Mouse (Mus musculus): ENCODE data around the gene Osgep. TPM values are rescaled to one million over a fixed set of nuclear protein-coding genes. Genes with fewer than 3 reads are reported as not detected.
A peak's percentile ranks its signal among the peaks of the same experiment; 100 is the strongest.
"Not testable (repeated sequence)": the region's sequence is repeated elsewhere in the genome, so short reads cannot be mapped to it uniquely, and the experiment has no call there.

Gene Osgep
- polyA plus RNA-seq, 1 experiment = 52.9 TPM

DNA sequence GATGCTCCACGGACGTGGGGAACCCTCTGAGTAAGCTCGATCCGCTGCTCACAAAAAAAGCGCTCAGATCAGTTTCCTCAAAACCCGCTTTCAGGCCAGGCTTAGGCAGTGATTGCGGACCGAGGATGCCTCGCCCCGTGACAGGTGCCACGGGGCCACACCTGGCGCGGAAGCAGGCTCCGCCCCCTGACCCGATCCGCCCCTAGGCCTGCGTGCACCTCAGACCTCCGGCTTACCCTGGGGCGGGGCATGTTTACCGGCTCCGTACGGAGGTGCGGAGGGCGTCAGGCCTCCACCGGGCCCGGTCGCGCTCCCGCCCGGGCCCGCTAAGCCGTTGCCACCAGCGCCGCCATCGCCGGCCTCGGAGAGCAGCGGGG, 5.7 kb upstream of the Osgep start:
- peak overlapping the region; percentile 84 for H3K4me3 ChIP-seq (ENCODE audit: control insufficient read depth, low read depth, low read length)
- TF ChIP-seq CTCF (IDR thresholded peaks at IDR 0.05; ENCODE audit: control insufficient read depth, insufficient read depth, insufficient replicate concordance, low read depth, low read length) = no peak
- TF ChIP-seq POLR2A (IDR thresholded peaks at IDR 0.05; ENCODE audit: control insufficient read depth, low read depth, low read length) = no peak
- no peaks in the 10 kb centered on the region for H3K36me3 ChIP-seq (ENCODE audit: control insufficient read depth, insufficient read depth, low read length)
- no peaks in the 10 kb centered on the region for H3K27me3 ChIP-seq (ENCODE audit: control insufficient read depth, insufficient read depth, low read length)
- H3K4me1 ChIP-seq (ENCODE audit: control insufficient read depth, insufficient read depth, low read length) = peaks cover 5% of the 10 kb centered on the region
- H3K27ac ChIP-seq (ENCODE audit: control insufficient read depth, insufficient read depth, low read depth, low read length) = peak overlapping the region; percentile 88

DNA sequence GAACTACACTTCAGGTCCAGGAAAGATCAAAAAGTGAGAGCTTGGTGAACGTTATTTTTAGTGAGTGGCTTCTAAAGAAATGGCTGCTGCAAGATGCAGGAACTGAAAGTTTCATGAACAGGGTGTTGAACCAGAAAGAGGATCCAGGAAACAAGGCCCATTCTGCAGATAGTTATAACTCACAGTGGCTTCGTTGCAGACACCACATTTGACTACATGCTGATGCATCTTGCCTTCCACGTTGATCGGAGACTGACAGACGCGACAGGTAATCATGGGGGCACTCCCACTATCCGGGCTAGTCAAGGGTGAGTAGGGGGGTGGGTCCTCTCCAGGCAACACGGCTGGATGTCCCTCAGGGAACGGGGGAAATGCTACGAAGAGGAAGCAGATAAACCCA, 5.3 kb upstream of the Osgep start:
- TF ChIP-seq CTCF (IDR thresholded peaks at IDR 0.05; ENCODE audit: control insufficient read depth, insufficient read depth, insufficient replicate concordance, low read depth, low read length) (no peak), POLR2A (IDR thresholded peaks at IDR 0.05; ENCODE audit: control insufficient read depth, low read depth, low read length) (no peak)
- Histone ChIP-seq H3K27me3 (ENCODE audit: control insufficient read depth, insufficient read depth, low read length) (no peaks in the 10 kb centered on the region), H3K27ac (ENCODE audit: control insufficient read depth, insufficient read depth, low read depth, low read length) (peak overlapping the region; percentile 88), H3K4me1 (ENCODE audit: control insufficient read depth, insufficient read depth, low read length) (peaks cover 5% of the 10 kb centered on the region), H3K4me3 (ENCODE audit: control insufficient read depth, low read depth, low read length) (peak overlapping the region; percentile 84), H3K36me3 (ENCODE audit: control insufficient read depth, insufficient read depth, low read length) (no peaks in the 10 kb centered on the region)

DNA sequence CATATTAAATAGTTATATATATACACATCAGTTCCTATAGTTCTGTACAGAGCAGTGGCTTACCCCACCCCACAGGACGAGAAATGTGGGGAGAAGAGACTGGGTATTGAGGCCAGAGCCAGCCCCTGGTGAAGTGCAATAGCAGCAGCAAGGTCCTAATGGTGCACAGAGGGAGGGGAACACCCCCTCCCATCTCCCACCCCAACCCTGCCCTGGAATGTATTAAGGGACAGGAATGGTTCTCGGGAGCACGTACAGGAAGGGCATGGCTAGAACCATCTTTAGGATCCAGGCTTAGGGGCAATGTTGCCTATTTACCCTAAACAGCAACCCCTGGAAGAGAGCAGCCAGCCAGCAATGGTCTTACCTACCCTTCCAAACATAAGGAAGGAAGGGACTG, 2.7 kb upstream of the Osgep start:
- no peaks in the 10 kb centered on the region for H3K36me3 ChIP-seq (ENCODE audit: control insufficient read depth, insufficient read depth, low read length)
- no peaks in the 10 kb centered on the region for H3K27me3 ChIP-seq (ENCODE audit: control insufficient read depth, insufficient read depth, low read length)
- H3K4me3 ChIP-seq (ENCODE audit: control insufficient read depth, low read depth, low read length) = no peak overlapping the region
- TF ChIP-seq CTCF (IDR thresholded peaks at IDR 0.05; ENCODE audit: control insufficient read depth, insufficient read depth, insufficient replicate concordance, low read depth, low read length) = no peak
- TF ChIP-seq POLR2A (IDR thresholded peaks at IDR 0.05; ENCODE audit: control insufficient read depth, low read depth, low read length) = no peak
- peaks cover 5% of the 10 kb centered on the region for H3K4me1 ChIP-seq (ENCODE audit: control insufficient read depth, insufficient read depth, low read length)
- no peak overlapping the region for H3K27ac ChIP-seq (ENCODE audit: control insufficient read depth, insufficient read depth, low read depth, low read length)

DNA sequence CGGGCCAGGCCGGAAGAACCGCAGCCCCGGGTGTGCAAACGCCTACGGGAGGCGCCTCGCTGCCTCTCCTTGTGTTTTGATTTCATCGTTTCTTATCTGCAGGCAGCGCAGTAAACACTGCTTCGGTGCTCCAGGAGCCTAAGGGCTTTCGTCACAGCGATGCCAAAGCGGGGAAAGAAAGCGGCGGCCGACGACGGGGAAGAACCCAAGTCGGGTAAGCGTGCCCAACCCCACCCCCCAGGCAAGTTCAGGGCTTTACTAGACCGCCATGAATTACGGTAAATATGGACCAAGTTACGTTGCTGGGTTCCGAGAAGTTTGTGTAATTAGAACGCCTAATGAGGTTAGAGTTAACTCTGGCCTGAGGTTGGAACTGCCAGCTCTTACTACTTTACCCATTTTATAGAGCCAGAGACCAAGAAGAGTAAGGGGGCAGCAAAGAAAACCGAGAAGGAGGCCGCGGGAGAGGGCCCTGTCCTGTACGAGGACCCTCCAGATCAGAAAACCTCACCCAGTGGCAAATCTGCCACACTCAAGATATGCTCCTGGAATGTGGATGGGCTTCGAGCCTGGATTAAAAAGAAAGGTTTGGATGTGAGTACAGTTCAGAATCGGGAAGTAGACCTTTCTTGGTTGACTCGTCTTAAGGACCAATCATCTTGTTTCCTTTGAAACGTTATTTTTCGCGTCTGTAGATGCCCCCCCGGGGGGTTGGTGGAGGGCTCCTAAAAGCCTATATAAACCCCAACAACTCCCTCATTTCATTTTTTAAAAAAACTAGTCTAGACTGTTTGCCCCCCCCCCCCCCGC, 623 bp upstream of the Osgep start:
- Histone ChIP-seq H3K27me3 (ENCODE audit: control insufficient read depth, insufficient read depth, low read length) (no peaks in the 10 kb centered on the region), H3K36me3 (ENCODE audit: control insufficient read depth, insufficient read depth, low read length) (no peaks in the 10 kb centered on the region; the same call in 1 of the 2 replicates), H3K27ac (ENCODE audit: control insufficient read depth, insufficient read depth, low read depth, low read length) (peak overlapping the region; percentile 89), H3K4me3 (ENCODE audit: control insufficient read depth, low read depth, low read length) (peak overlapping the region; percentile 89), H3K4me1 (ENCODE audit: control insufficient read depth, insufficient read depth, low read length) (peaks cover 3% of the 10 kb centered on the region)
- no peak for TF ChIP-seq CTCF (IDR thresholded peaks at IDR 0.05; ENCODE audit: control insufficient read depth, insufficient read depth, insufficient replicate concordance, low read depth, low read length)
- no peak for TF ChIP-seq POLR2A (IDR thresholded peaks at IDR 0.05; ENCODE audit: control insufficient read depth, low read depth, low read length)

DNA sequence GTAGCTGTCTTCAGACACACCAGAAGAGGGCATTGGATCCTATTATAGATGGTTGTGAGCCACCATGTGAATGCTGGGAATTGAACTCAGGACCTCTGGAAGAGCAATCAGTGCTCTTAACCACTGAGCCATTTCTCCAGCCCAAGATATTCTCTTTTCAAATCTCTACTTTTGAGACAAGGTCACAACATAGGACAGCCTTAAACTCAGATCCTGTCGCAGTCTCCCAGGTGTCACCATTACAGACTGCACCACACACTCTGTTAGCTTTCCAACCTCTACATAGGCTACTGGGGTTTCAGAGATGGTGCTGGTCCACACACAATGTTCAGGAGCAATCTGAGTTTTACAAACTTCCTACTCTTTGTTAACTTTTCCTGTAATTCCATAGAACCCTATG, 1.3 kb downstream of the Osgep start:
- not testable (repeated sequence) for H3K36me3 ChIP-seq (ENCODE audit: control insufficient read depth, insufficient read depth, low read length); H3K4me3 ChIP-seq (ENCODE audit: control insufficient read depth, low read depth, low read length); H3K27me3 ChIP-seq (ENCODE audit: control insufficient read depth, insufficient read depth, low read length); H3K27ac ChIP-seq (ENCODE audit: control insufficient read depth, insufficient read depth, low read depth, low read length); H3K4me1 ChIP-seq (ENCODE audit: control insufficient read depth, insufficient read depth, low read length)

DNA sequence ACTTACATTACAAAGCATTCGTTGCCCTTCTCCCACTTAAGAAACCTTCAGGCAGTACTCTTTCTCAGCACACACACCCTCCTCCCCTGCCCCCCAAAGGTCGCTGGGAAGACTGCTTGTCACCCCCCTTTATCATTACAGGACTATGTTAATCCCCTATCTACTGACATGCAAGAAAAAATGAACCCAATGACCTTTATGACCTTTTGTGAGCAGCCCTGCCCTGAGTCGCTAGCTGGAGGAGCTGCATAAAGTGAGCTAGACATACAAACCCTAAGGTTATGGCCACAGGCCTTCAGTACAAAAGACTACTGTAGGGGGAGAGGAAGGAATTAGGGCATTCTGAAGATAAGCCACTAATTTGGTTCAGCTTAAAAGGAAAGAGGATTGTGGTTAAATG, 13.3 kb downstream of the Osgep start:
- Histone ChIP-seq H3K27me3 (ENCODE audit: control insufficient read depth, insufficient read depth, low read length) (no peaks in the 10 kb centered on the region), H3K4me1 (ENCODE audit: control insufficient read depth, insufficient read depth, low read length) (peaks cover 2% of the 10 kb centered on the region), H3K27ac (ENCODE audit: control insufficient read depth, insufficient read depth, low read depth, low read length) (no peak overlapping the region), H3K36me3 (ENCODE audit: control insufficient read depth, insufficient read depth, low read length) (no peaks in the 10 kb centered on the region; the same call in 1 of the 2 replicates), H3K4me3 (ENCODE audit: control insufficient read depth, low read depth, low read length) (no peak overlapping the region)
- TF ChIP-seq CTCF (IDR thresholded peaks at IDR 0.05; ENCODE audit: control insufficient read depth, insufficient read depth, insufficient replicate concordance, low read depth, low read length) (no peak), POLR2A (IDR thresholded peaks at IDR 0.05; ENCODE audit: control insufficient read depth, low read depth, low read length) (no peak)

DNA sequence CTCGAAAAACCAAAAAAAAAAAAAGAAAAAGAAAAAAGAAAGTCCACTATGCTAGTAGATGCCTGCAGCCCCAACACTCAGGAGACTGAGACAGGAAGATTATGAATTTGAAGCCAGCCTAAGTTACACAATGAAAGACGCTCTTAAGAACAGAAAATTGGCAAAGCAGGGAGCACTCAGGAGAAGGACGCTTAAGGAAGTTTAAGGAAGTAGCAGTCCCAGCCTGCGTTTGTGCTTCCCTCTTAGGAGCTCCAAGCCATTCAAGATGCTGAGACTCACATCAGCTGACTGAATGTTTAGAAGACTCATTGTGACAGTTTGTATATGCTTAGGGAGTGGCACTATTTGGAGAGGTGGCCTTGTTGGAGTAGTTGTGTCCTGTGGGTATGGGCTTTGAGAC, 16.6 kb downstream of the Osgep start:
- no peaks in the 10 kb centered on the region for H3K36me3 ChIP-seq (ENCODE audit: control insufficient read depth, insufficient read depth, low read length)
- H3K27ac ChIP-seq (ENCODE audit: control insufficient read depth, insufficient read depth, low read depth, low read length) = no peak overlapping the region
- H3K4me1 ChIP-seq (ENCODE audit: control insufficient read depth, insufficient read depth, low read length) = peaks cover 5% of the 10 kb centered on the region
- H3K4me3 ChIP-seq (ENCODE audit: control insufficient read depth, low read depth, low read length) = no peak overlapping the region
- no peaks in the 10 kb centered on the region for H3K27me3 ChIP-seq (ENCODE audit: control insufficient read depth, insufficient read depth, low read length)
- TF ChIP-seq CTCF (IDR thresholded peaks at IDR 0.05; ENCODE audit: control insufficient read depth, insufficient read depth, insufficient replicate concordance, low read depth, low read length) (no peak), POLR2A (IDR thresholded peaks at IDR 0.05; ENCODE audit: control insufficient read depth, low read depth, low read length) (no peak)

DNA sequence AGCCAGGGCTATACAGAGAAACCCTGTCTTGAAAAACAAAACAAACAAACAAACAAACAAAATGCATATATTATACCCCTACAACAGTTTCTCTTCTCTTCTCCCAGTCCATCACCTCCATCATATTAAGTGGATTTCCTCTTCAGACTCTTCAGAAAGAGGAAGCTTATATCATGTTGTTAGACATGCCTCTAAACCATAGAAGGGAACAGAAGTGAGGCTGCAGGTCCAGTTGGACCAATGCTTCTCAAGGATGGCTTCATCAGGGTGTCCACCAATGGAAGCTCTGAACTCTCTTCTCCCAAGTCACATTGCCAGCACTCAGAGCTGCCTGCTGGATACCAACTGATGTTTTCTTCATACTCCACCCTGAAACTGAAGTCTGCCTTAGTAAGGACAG, 19.4 kb downstream of the Osgep start:
- not testable (repeated sequence) for H3K4me3 ChIP-seq (ENCODE audit: control insufficient read depth, low read depth, low read length); H3K27me3 ChIP-seq (ENCODE audit: control insufficient read depth, insufficient read depth, low read length); H3K27ac ChIP-seq (ENCODE audit: control insufficient read depth, insufficient read depth, low read depth, low read length); H3K4me1 ChIP-seq (ENCODE audit: control insufficient read depth, insufficient read depth, low read length); H3K36me3 ChIP-seq (ENCODE audit: control insufficient read depth, insufficient read depth, low read length)

All from testis, adult 2 months (tissue).